Mouse (Mus musculus) embryonic facial prominence, embryonic 11.5 days (tissue): ENCODE results near the gene Dnal1. TPM values are rescaled to one million over a fixed set of nuclear protein-coding genes. Genes with fewer than 3 reads are reported as not detected.

Source experiments
- ATAC-seq: fragments of 200-750 bp; cut with Nextera tagmentation; replicated peaks from 2 replicates; pipeline ENCODE4 v1.8.0; 2017; ENCODE audit warnings: low read depth; ENCODE audit not compliant: insufficient number of reproducible peaks, low FRiP score, low TSS enrichment
- DNase-seq: peaks from one replicate; pipeline ENCODE4 v3.0.0-alpha.2; 2015; ENCODE audit warnings: low spot score
- H3K27ac ChIP-seq: fragments of 300-500 bp; sonication (generic); replicated peaks from 2 replicates; pipeline ENCODE4 v1.5.1; 2014; ENCODE audit warnings: mild to moderate bottlenecking, low read depth, low read length, control low read depth
- H3K27me3 ChIP-seq: fragments of 300-500 bp; sonication (generic); 2 replicates; pipeline ENCODE4 v1.6.1; 2014; ENCODE audit warnings: mild to moderate bottlenecking, low read length, moderate library complexity, mixed read lengths; ENCODE audit not compliant: control insufficient read depth, insufficient read depth
- H3K36me3 ChIP-seq: fragments of 300-500 bp; sonication (generic); replicated peaks from 2 replicates; pipeline ENCODE4 v1.6.1; 2014; ENCODE audit warnings: low read depth, mild to moderate bottlenecking, low read length, moderate library complexity, mixed read lengths; ENCODE audit not compliant: control insufficient read depth, insufficient read depth
- H3K4me1 ChIP-seq: fragments of 300-500 bp; sonication (generic); 2 replicates; pipeline ENCODE4 v1.6.1; 2014; ENCODE audit warnings: low read length, mixed read lengths; ENCODE audit not compliant: control insufficient read depth, insufficient read depth
- H3K4me2 ChIP-seq: fragments of 300-500 bp; sonication (generic); 2 replicates; pipeline ENCODE4 v1.6.1; 2014; ENCODE audit warnings: low read depth, mild to moderate bottlenecking, control low read depth, low read length, moderate library complexity
- H3K4me3 ChIP-seq: fragments of 300-500 bp; sonication (generic); 2 replicates; pipeline ENCODE4 v1.5.1; 2014; ENCODE audit warnings: low read depth, low read length, control low read depth
- H3K9ac ChIP-seq: fragments of 300-500 bp; sonication (generic); replicated peaks from 2 replicates; pipeline ENCODE4 v1.6.1; 2014; ENCODE audit warnings: mild to moderate bottlenecking, control low read depth, low read length
- H3K9me3 ChIP-seq: fragments of 300-500 bp; sonication (generic); replicated peaks from 2 replicates; pipeline ENCODE4 v1.6.1; 2016; ENCODE audit warnings: mild to moderate bottlenecking, low read length, inconsistent platforms, mixed read lengths; ENCODE audit not compliant: control insufficient read depth
- WGBS: fragments of 180-500 bp; shearing (Covaris S2); extraction: QIAGEN DNeasy Blood & Tissue Kit; methylation state at CpG from one replicate; pipeline ENCODE4 v1.1.7; 2014; 5-methylcytosine and 5-hydroxymethylcytosine counted together
- polyA plus RNA-seq: library from polyadenylated mRNA; unstranded; fragments of >200 nt; fragmentation: Nextera tagmentation; extraction: Ambion mirVana; gene quantifications from 2 replicates; pipeline ENCODE4 v1.2.1, GENCODE M21; 2014

Dnal1 gene
- polyA plus RNA-seq, 1 experiment from 2014 or later, result 6.8 TPM

GRCm38 (mm10) chr12:84186950-84187349 lies 72.8 kb downstream of the Dnal1 start:
- Histone ChIP-seq H3K4me1 (peaks cover 3% of the 10 kb centered on the region; the same call in 1 of the 2 replicates), H3K9ac (no peak overlapping the region), H3K4me2 (no peak overlapping the region), H3K27me3 (no peaks in the 10 kb centered on the region), H3K36me3 (no peaks in the 10 kb centered on the region), H3K27ac (no peak overlapping the region), H3K9me3 (no peaks in the 10 kb centered on the region), H3K4me3 (no peak overlapping the region)
- DNase-seq (no peak), ATAC-seq (no peak)
- WGBS, result 89% methylated on average over 5 of the region's 5 CpGs

DNA sequence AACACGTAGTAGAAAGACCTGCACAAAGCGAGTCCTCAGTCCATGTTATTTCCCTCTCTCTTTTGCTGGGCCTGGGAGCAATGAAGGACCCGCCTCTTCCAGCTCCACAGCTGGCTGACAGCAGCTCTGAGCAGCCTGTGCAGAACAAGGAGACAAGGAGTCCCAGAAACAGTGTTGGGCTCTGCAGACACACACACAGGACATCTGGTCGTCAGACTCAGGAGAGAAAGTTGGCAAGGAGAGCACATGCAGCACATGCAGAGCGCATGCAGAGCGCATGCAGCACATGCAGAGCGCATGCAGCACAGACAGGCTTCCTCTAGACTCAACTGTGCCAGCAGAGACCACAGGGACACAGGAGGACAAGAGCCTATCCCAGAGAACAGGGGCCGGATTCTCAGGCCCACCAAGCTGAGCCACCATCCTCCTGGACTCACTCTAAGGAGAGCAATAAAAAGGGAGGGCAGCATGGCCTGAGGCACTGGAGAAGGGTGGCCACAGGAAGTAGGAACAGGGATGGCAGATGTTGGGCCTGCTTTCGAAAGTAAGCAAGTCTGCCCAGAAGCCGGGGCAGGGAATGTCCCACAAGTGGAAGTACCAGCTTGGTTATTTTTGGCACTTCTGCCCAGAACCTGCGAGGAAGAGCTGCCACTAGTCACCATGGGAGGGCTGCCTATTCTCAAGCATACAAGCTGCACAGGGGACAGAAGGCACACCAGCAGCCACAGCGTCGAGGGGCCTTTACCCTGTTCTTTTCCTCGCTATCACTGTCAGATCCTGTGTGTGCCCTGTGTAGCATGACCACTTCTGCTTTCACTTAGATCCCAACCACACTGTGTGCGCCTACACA lies 73.8 kb downstream of the Dnal1 start:
- peak overlapping the region; percentile 13; the same call in 1 of the 2 replicates for H3K9ac ChIP-seq
- no peaks in the 10 kb centered on the region for H3K9me3 ChIP-seq
- WGBS, result 67% methylated on average over 15 of the region's 15 CpGs
- no peak for ATAC-seq
- H3K27me3 ChIP-seq, result no peaks in the 10 kb centered on the region
- H3K27ac ChIP-seq, result no peak overlapping the region
- DNase-seq, result no peak
- no peaks in the 10 kb centered on the region for H3K36me3 ChIP-seq
- peaks cover 5% of the 10 kb centered on the region; the same call in 1 of the 2 replicates for H3K4me1 ChIP-seq
- H3K4me3 ChIP-seq, result no peak overlapping the region
- H3K4me2 ChIP-seq, result no peak overlapping the region

- H3K36me3 ChIP-seq, result no peaks in the 10 kb centered on the region
- H3K27me3 ChIP-seq, result no peaks in the 10 kb centered on the region
- no peak overlapping the region for H3K27ac ChIP-seq
- no peak for DNase-seq
- WGBS, result 61% methylated on average over 14 of the region's 14 CpGs
- H3K4me2 ChIP-seq, result no peak overlapping the region
- H3K4me1 ChIP-seq, result peaks cover 5% of the 10 kb centered on the region; the same call in 1 of the 2 replicates
- 0 out of 2 replicates have a peak overlapping the region, but pooled peaks have one; percentile 22 for H3K9ac ChIP-seq
- ATAC-seq, result no peak
- no peaks in the 10 kb centered on the region for H3K9me3 ChIP-seq
- H3K4me3 ChIP-seq, result no peak overlapping the region
Observed at GRCm38 (mm10) chr12:84188881-84189444, 74.8 kb downstream of the Dnal1 start.

DNA sequence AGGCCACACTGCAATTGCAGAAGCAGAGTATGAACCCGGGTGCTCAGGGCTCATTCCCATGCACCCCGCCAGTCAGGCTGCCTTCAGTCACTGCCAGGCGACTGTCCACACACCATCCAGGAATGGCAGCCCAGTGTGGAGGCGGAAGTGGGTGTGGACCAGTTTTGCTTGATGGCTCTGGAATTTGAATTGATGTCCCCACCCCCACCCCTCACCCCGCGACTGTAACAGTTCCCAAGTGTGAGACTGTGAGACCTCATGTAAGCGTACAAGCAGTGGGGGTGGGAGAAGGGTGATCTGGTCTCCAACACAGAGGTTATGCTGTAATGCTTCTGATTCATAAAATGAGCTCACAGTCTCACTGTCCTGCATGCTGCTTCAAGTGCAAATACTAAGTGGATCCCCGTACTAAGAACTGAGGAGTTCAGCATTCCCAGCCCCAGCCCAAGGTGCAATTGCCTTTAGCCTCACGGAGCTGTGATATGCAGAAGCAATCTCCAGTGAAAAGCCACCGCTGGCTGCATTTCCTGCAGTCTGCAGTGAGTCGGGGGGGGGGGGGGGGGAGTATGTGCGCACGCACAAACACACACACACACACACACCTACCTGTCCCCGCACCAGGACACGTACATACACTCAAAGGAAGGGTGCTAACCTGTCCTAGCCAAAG lies 76.1 kb downstream of the Dnal1 start:
- no peak for DNase-seq
- Histone ChIP-seq H3K4me2 (no peak overlapping the region), H3K4me3 (no peak overlapping the region), H3K9me3 (no peaks in the 10 kb centered on the region), H3K9ac (no peak overlapping the region), H3K27me3 (no peaks in the 10 kb centered on the region), H3K27ac (no peak overlapping the region), H3K4me1 (peaks cover 5% of the 10 kb centered on the region; the same call in 1 of the 2 replicates), H3K36me3 (no peaks in the 10 kb centered on the region)
- no peak for ATAC-seq
- 49% methylated on average over 15 of the region's 15 CpGs for WGBS

DNA sequence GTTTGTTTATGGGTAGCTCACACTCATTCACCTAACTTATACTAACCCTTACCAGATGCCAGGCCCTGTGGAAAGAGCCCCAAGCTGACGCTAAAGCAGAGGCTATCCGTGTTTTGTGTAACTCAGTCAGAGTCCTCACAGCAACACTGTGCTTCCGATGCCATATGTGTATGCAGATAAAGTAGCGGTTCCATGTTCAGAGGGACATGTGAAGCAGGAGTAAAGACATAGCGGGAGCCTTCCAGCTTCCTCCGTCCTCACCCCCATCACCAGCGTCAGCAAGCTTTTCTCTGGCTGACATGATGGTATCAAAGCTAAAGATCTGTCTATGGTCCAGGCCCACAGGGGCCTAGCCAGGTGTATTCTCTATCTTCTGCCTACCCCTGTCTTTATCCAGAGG lies 77.0 kb downstream of the Dnal1 start:
- no peak overlapping the region for H3K4me3 ChIP-seq
- H3K36me3 ChIP-seq, result no peaks in the 10 kb centered on the region
- H3K9ac ChIP-seq, result no peak overlapping the region
- H3K9me3 ChIP-seq, result no peaks in the 10 kb centered on the region
- H3K27ac ChIP-seq, result no peak overlapping the region
- H3K4me2 ChIP-seq, result no peak overlapping the region
- no peak for ATAC-seq
- no peak for DNase-seq
- no peaks in the 10 kb centered on the region for H3K27me3 ChIP-seq
- 62% methylated on average over 7 of the region's 7 CpGs for WGBS
- peaks cover 9% of the 10 kb centered on the region for H3K4me1 ChIP-seq

DNA sequence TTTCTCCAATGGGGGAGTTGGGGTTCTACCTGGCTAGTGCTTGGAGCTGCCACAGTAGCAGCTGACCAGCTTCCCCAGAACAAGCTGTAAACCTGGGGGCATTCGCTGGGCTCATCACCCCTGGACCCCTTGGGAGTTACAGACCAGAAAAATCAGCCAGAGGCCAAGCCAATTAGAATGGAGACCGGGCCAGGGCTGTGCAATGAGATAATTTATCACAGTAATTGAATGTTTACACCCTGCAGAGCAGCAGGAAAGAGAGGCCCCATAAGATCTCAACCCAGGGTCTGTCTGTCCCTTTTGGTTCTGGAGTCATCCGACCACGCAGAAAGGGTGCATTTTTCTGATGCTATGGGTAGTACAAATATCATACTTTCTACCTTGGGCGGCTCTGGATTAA lies 77.6 kb downstream of the Dnal1 start:
- Histone ChIP-seq H3K9me3 (no peaks in the 10 kb centered on the region), H3K27me3 (no peaks in the 10 kb centered on the region), H3K4me3 (peak overlapping the region; percentile 78; the same call in 1 of the 2 replicates), H3K27ac (no peak overlapping the region), H3K4me1 (peaks cover 9% of the 10 kb centered on the region), H3K36me3 (no peaks in the 10 kb centered on the region), H3K9ac (peak overlapping the region; percentile 70; the same call in 1 of the 2 replicates), H3K4me2 (peak overlapping the region; percentile 99)
- 22% methylated on average over 5 of the region's 5 CpGs for WGBS
- no peak for ATAC-seq
- DNase-seq, result no peak

DNA sequence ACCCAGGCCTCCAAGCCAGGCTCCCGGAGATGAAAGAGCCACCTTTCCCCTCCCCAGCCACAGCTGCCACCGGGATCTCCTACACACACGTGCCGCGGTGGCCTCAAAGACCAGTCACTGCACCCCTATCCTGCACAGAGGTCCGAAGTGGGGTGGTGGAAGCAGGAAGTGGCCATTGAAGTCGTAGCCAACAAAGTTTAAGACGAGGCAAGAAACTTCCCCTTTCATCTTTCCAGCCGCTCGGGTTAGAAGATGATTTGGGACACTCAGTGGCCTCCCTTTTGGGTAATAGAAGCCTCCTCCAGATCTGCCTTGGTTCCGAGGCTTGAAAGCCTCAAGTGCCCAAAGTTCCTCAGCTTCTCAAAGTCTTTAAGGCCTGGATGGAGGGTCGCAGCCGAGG lies 78.1 kb downstream of the Dnal1 start:
- DNase-seq, result no peak
- H3K4me1 ChIP-seq, result peaks cover 9% of the 10 kb centered on the region
- H3K4me2 ChIP-seq, result peak overlapping the region; percentile 99
- H3K9me3 ChIP-seq, result no peaks in the 10 kb centered on the region
- H3K27ac ChIP-seq, result no peak overlapping the region
- H3K36me3 ChIP-seq, result no peaks in the 10 kb centered on the region
- H3K4me3 ChIP-seq, result peak overlapping the region; percentile 78
- no peak for ATAC-seq
- H3K27me3 ChIP-seq, result no peaks in the 10 kb centered on the region
- H3K9ac ChIP-seq, result peak overlapping the region; percentile 70
- WGBS, result under 1% methylated on average over 13 of the region's 13 CpGs
